Mouse (Mus musculus) E14TG2a.4 (cell line): ENCODE data around the gene Dysf.

Source experiments
- H3K27me3 ChIP-seq: 2 replicates; pipeline ENCODE4 v1.6.1; 2014; ENCODE audit warnings: low read length, control low read depth; ENCODE audit not compliant: insufficient read depth
- H3K36me3 ChIP-seq: 2 replicates; pipeline ENCODE4 v1.6.1; 2014; ENCODE audit warnings: low read length, control low read depth; ENCODE audit not compliant: insufficient read depth
- H3K4me1 ChIP-seq: replicated peaks from 2 replicates; pipeline ENCODE4 v1.6.1; 2014; ENCODE audit warnings: low read depth, low read length, control low read depth
- H3K4me3 ChIP-seq: replicated peaks from 2 replicates; pipeline ENCODE4 v1.5.1; 2014; ENCODE audit warnings: mild to moderate bottlenecking, low read length
- H3K9me3 ChIP-seq: 2 replicates; pipeline ENCODE4 v1.6.1; 2014; ENCODE audit warnings: low read length, control low read depth
- CTCF ChIP-seq: conservative IDR thresholded peaks from 2 replicates; pipeline ENCODE4 v1.5.1; 2014; ENCODE audit warnings: low read length
- NANOG ChIP-seq: IDR thresholded peaks from 2 replicates; pipeline ENCODE4 v1.6.1; 2014; ENCODE audit warnings: borderline replicate concordance, low read length, mixed read lengths
- POU5F1 ChIP-seq: IDR thresholded peaks from 2 replicates; pipeline ENCODE4 v1.6.1; 2014; ENCODE audit warnings: low read length, borderline replicate concordance

Dysf gene

DNA sequence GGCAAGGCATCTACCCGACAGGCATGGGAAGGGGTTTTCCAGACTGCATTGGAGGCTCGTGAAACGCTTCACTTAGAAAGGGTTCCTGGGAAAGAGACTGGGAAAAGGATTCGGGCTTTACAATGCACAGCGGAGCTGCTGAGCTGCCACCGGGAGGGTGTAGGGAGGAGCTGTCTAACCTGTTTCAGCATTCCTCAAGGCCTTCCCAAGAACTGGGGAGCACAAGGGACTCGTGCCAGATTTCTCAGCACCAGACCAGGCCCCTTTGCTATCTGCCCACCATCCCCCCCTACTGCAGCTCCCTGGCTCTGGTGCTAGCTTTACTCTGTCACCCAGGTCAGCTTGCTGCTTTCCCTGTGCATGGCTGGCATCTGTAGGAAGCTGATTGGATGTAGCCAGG is 124.7 kb downstream of the Dysf start:
- TF ChIP-seq POU5F1 (no peak), NANOG (no peak), CTCF (no peak)
- H3K36me3 ChIP-seq, result no peaks in the 10 kb centered on the region
- H3K4me3 ChIP-seq, result no peak overlapping the region
- no peaks in the 10 kb centered on the region for H3K9me3 ChIP-seq
- peaks cover 14% of the 10 kb centered on the region; the same call in 1 of the 2 replicates for H3K4me1 ChIP-seq
- H3K27me3 ChIP-seq, result peaks cover 8% of the 10 kb centered on the region; the same call in 1 of the 2 replicates

GRCm38 (mm10) chr6:84133996-84134721 is 125.8 kb downstream of the Dysf start:
- Histone ChIP-seq H3K9me3 (no peaks in the 10 kb centered on the region), H3K27me3 (peaks cover 12% of the 10 kb centered on the region; the same call in 1 of the 2 replicates), H3K36me3 (no peaks in the 10 kb centered on the region), H3K4me1 (peaks cover 14% of the 10 kb centered on the region; the same call in 1 of the 2 replicates), H3K4me3 (no peak overlapping the region)
- TF ChIP-seq CTCF (no peak), NANOG (no peak), POU5F1 (no peak)

DNA sequence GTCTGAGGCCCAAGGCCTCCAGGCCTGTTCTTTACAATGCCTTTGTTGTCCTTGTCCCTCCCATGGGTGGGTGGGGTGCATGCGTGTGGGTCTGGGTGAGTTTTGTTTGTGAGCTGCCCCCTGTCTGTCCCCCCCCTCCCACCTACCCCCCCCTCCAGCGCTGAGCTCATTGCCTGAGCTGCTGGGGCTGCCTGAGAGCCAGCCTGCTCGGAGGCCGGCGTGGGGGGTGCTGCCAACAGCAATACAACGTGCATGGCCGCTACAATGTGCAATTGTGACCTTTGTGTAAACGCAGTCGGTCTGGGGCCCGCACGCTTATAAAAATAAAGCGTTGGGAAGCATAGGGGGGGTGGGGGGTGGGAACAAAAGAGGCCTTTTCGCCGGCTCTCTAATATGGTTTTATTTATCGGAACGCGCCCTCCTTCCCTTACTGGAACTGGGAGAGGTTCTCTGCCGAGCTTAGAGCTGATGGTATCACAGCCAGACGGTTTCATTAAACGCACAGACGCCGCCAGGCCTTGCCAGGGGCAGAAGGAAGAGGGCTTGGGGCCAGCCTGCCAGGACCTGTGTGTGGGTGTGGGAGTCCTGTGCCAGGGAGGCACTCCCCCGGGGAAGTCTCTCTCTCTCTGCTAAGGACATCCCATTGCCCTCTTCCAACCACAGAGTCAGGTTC is 126.5 kb downstream of the Dysf start:
- TF ChIP-seq NANOG (no peak), POU5F1 (no peak), CTCF (no peak)
- Histone ChIP-seq H3K36me3 (no peaks in the 10 kb centered on the region), H3K4me1 (peaks cover 14% of the 10 kb centered on the region; the same call in 1 of the 2 replicates), H3K27me3 (peaks cover 12% of the 10 kb centered on the region; the same call in 1 of the 2 replicates), H3K9me3 (no peaks in the 10 kb centered on the region), H3K4me3 (no peak overlapping the region)

DNA sequence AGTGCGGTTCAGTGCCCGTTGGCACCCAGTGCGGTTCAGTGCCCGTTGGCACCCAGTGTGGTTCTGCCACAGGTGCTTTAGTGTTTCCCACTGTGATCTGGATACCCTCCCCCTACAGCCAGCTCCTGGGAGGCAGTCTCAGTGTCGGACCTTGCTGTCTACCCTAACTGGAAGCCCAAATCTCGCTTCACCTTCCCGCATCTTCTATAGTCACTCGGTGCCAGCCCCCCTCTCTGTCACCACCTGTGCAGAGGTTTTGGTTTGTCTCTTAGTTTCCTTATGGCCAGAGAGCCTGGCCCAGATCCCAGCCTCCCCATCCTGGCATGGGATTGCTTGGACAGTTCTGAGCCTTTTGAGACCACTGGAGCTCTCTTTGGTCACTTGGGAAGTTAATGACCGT is 127.3 kb downstream of the Dysf start:
- Histone ChIP-seq H3K36me3 (no peaks in the 10 kb centered on the region), H3K9me3 (no peaks in the 10 kb centered on the region), H3K4me1 (peaks cover 14% of the 10 kb centered on the region; the same call in 1 of the 2 replicates), H3K4me3 (no peak overlapping the region), H3K27me3 (peaks cover 12% of the 10 kb centered on the region; the same call in 1 of the 2 replicates)
- TF ChIP-seq CTCF (no peak), NANOG (no peak), POU5F1 (no peak)

- TF ChIP-seq POU5F1 (no peak), CTCF (no peak), NANOG (no peak)
- H3K9me3 ChIP-seq, result no peaks in the 10 kb centered on the region
- peaks cover 14% of the 10 kb centered on the region; the same call in 1 of the 2 replicates for H3K4me1 ChIP-seq
- H3K36me3 ChIP-seq, result no peaks in the 10 kb centered on the region
- H3K4me3 ChIP-seq, result no peak overlapping the region
- H3K27me3 ChIP-seq, result peaks cover 12% of the 10 kb centered on the region; the same call in 1 of the 2 replicates
These were observed 128.0 kb downstream of the Dysf start for GRCm38 (mm10) chr6:84136345-84136744.

DNA sequence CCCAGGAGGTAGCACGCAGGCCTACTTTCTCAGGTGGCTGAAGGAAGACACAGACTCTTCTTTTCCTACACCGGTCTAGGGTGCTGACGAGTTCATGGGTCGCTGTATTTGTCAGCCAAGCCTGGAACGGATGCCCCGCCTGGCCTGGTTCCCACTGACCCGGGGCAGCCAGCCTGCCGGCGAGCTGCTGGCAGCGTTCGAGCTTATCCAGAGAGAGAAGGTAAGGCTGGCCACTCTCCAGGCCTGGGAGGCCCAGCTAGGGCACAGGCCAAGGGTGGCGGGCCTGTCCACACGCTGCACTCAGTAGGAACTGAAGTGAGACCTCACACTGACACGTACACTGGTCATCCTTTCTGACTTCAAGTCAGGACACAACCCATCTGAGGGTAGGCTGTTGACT is 131.5 kb downstream of the Dysf start:
- Histone ChIP-seq H3K9me3 (no peaks in the 10 kb centered on the region), H3K4me3 (no peak overlapping the region), H3K27me3 (peaks cover 12% of the 10 kb centered on the region; the same call in 1 of the 2 replicates), H3K4me1 (peaks cover 13% of the 10 kb centered on the region), H3K36me3 (no peaks in the 10 kb centered on the region)
- TF ChIP-seq NANOG, result no peak
- no peak for TF ChIP-seq POU5F1
- no peak for TF ChIP-seq CTCF

GRCm38 (mm10) chr6:84142481-84142880 is 134.1 kb downstream of the Dysf start:
- TF ChIP-seq NANOG (no peak), CTCF (no peak), POU5F1 (no peak)
- H3K9me3 ChIP-seq, result no peaks in the 10 kb centered on the region
- H3K4me3 ChIP-seq, result no peak overlapping the region
- peaks cover 10% of the 10 kb centered on the region for H3K4me1 ChIP-seq
- 0 out of 2 replicates have a peak, but pooled peaks cover 6% of the 10 kb centered on the region for H3K27me3 ChIP-seq
- H3K36me3 ChIP-seq, result no peaks in the 10 kb centered on the region

DNA sequence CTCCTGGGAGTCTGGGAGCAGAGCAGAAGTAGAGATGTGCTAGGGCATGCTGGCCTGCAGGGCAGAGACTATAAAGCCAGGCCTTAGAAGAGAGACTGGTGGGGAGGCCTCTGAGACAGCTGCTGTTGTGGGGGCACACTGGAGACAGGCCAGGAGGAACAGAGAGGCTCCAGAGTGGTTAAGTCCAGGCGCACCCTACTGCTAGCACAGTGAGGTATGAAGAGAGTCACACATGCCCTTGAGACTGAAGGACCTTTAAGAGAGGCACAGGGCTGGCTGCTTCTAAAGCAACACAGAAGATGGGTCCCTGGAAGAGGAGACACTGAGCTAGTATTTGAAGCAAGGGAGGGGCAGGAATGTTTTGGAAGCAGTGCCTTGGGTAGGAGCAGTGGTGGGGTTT is 134.9 kb downstream of the Dysf start:
- H3K9me3 ChIP-seq, result no peaks in the 10 kb centered on the region
- peaks cover 10% of the 10 kb centered on the region for H3K4me1 ChIP-seq
- H3K36me3 ChIP-seq, result no peaks in the 10 kb centered on the region
- H3K27me3 ChIP-seq, result 0 out of 2 replicates have a peak, but pooled peaks cover 4% of the 10 kb centered on the region
- TF ChIP-seq NANOG, result no peak
- TF ChIP-seq CTCF, result no peak
- TF ChIP-seq POU5F1, result no peak
- no peak overlapping the region for H3K4me3 ChIP-seq
